Mouse (Mus musculus) spleen, adult 2 months (tissue): Measurements from ENCODE around the gene Arpc2.

Source experiments
- CTCF ChIP-seq: fragments of 200-500 bp; IDR thresholded peaks from 2 replicates; pipeline ENCODE4 v1.5.1; 2011; ENCODE audit warnings: mild to moderate bottlenecking, inconsistent platforms; ENCODE audit not compliant: insufficient read depth, insufficient read length, insufficient replicate concordance; ENCODE audit errors: extremely low read depth
- POLR2A ChIP-seq: fragments of 200-500 bp; IDR thresholded peaks from 2 replicates; pipeline ENCODE4 v1.6.1; 2011; ENCODE audit warnings: low read depth, low read length, inconsistent platforms

DNA sequence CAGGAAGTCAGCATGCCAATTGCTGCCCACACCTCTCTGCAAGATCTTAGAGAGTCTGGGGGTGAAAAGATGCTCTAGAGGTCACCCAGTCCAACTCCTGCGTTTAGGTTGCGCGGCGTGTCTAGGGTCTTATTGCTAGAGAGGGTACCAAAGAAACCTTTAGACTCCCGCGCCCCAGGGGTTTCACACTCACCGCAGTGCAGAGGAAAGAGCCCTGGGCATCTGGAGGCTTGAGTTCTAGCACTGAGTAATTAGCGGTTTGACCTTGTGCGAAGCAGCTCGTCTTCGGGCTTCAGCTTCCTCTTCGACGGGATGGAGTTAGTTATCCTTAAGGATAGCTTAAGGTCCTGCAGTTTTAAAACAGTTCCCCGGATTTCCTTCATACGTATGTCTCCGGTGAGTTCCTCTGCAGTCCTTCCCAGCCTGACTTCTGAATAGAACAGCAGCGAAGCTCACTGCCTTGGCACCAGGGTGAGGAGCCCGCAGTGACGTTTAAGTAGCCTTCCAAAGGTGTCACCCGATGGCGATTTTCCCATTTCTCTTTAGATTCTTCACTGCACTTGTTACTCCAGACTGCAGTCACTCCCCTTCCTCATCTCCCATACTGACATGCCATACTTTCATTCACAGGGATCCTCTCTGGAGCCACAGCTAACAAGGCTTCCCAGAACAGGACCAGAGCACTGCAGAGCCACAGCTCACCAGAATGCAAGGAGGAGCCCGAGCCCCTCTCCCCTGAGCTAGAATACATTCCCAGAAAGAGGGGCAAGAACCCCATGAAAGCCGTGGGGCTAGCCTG, 49.5 kb downstream of the Arpc2 start:
- TF ChIP-seq CTCF: no peak
- TF ChIP-seq POLR2A: no peak
